Mouse (Mus musculus) intestine, postnatal 0 days (tissue): Measurements from ENCODE around the gene Gpc6. TPM values are rescaled to one million over a fixed set of nuclear protein-coding genes. Genes with fewer than 3 reads are reported as not detected.

Experiments used
- ATAC-seq: fragments of 200-750 bp; cut with Nextera tagmentation; 2 replicates; pipeline ENCODE4 v1.8.0; 2017; ENCODE audit warnings: mild to moderate bottlenecking, moderate TSS enrichment, moderate library complexity
- H3K27ac ChIP-seq: fragments of 300-500 bp; sonication (generic); 2 replicates; pipeline ENCODE4 v1.5.1; 2014; ENCODE audit warnings: mild to moderate bottlenecking, low read depth, low read length, moderate library complexity
- H3K27me3 ChIP-seq: fragments of 300-500 bp; sonication (generic); replicated peaks from 2 replicates; pipeline ENCODE4 v1.6.1; 2014; ENCODE audit warnings: low read length, mixed read lengths; ENCODE audit not compliant: control insufficient read depth, insufficient read depth
- H3K36me3 ChIP-seq: fragments of 300-500 bp; sonication (generic); 2 replicates; pipeline ENCODE4 v1.6.1; 2014; ENCODE audit warnings: mild to moderate bottlenecking, moderate library complexity; ENCODE audit not compliant: control insufficient read depth, insufficient read depth
- H3K4me1 ChIP-seq: fragments of 300-500 bp; sonication (generic); replicated peaks from 2 replicates; pipeline ENCODE4 v1.6.1; 2014; ENCODE audit warnings: antibody characterized with exemption, low read length, mixed read lengths; ENCODE audit not compliant: control insufficient read depth, insufficient read depth
- H3K4me2 ChIP-seq: fragments of 300-500 bp; sonication (generic); replicated peaks from 2 replicates; pipeline ENCODE4 v1.6.1; 2014; ENCODE audit warnings: low read depth, mild to moderate bottlenecking, moderate library complexity
- H3K4me3 ChIP-seq: fragments of 300-500 bp; sonication (generic); 2 replicates; pipeline ENCODE4 v1.5.1; 2014; ENCODE audit warnings: low read depth, low read length
- H3K9ac ChIP-seq: fragments of 300-500 bp; sonication (generic); 2 replicates; pipeline ENCODE4 v1.6.1; 2014; ENCODE audit warnings: mild to moderate bottlenecking, low read depth, low read length
- H3K9me3 ChIP-seq: fragments of 300-500 bp; sonication (generic); 2 replicates; pipeline ENCODE4 v1.6.1; 2016; ENCODE audit warnings: mixed run types; ENCODE audit not compliant: control insufficient read depth
- CTCF ChIP-seq: sonication (generic); IDR thresholded peaks from 2 replicates; pipeline ENCODE4 v1.5.1; 2016; ENCODE audit warnings: low read depth, mild to moderate bottlenecking, control low read depth, antibody characterized with exemption, moderate library complexity
- WGBS: fragments of 180-500 bp; shearing (Covaris S2); extraction: QIAGEN DNeasy Blood & Tissue Kit; methylation state at CpG from one replicate; pipeline ENCODE4 v1.1.7; 2014; 5-methylcytosine and 5-hydroxymethylcytosine counted together
- polyA plus RNA-seq: library from polyadenylated mRNA; unstranded; fragments of >200 nt; fragmentation: Nextera tagmentation; extraction: Ambion mirVana; gene quantifications from 2 replicates; pipeline ENCODE4 v1.2.1, GENCODE M21; 2015

Gene Gpc6
- polyA plus RNA-seq, 1 experiment from 2014 or later = 6.6 TPM

GRCm38 (mm10) chr14:117800399-117800798 is 875.3 kb downstream of the Gpc6 start:
- no peak overlapping the region for H3K4me3 ChIP-seq
- TF ChIP-seq CTCF = no peak
- no peaks in the 10 kb centered on the region for H3K27me3 ChIP-seq
- no peaks in the 10 kb centered on the region for H3K4me1 ChIP-seq
- H3K27ac ChIP-seq = no peak overlapping the region
- no peaks in the 10 kb centered on the region for H3K9me3 ChIP-seq
- no peak overlapping the region for H3K4me2 ChIP-seq
- no peak for ATAC-seq
- H3K9ac ChIP-seq = no peak overlapping the region
- 91% methylated on average over 5 of the region's 5 CpGs for WGBS
- H3K36me3 ChIP-seq = no peaks in the 10 kb centered on the region

GRCm38 (mm10) chr14:117807846-117808245 is 882.7 kb downstream of the Gpc6 start:
- no peak overlapping the region for H3K9ac ChIP-seq
- no peak for TF ChIP-seq CTCF
- H3K27me3 ChIP-seq = no peaks in the 10 kb centered on the region
- H3K36me3 ChIP-seq = no peaks in the 10 kb centered on the region
- H3K4me2 ChIP-seq = no peak overlapping the region
- ATAC-seq = no peak
- no peak overlapping the region for H3K27ac ChIP-seq
- no peak overlapping the region for H3K4me3 ChIP-seq
- H3K9me3 ChIP-seq = no peaks in the 10 kb centered on the region
- 88% methylated on average over 4 of the region's 4 CpGs for WGBS
- H3K4me1 ChIP-seq = no peaks in the 10 kb centered on the region

GRCm38 (mm10) chr14:117808326-117808725 is 883.2 kb downstream of the Gpc6 start:
- no peak overlapping the region for H3K27ac ChIP-seq
- 86% methylated on average over 2 of the region's 2 CpGs for WGBS
- TF ChIP-seq CTCF = no peak
- ATAC-seq = no peak
- no peaks in the 10 kb centered on the region for H3K27me3 ChIP-seq
- no peak overlapping the region for H3K4me2 ChIP-seq
- H3K4me1 ChIP-seq = no peaks in the 10 kb centered on the region
- H3K36me3 ChIP-seq = no peaks in the 10 kb centered on the region
- no peak overlapping the region for H3K9ac ChIP-seq
- no peak overlapping the region for H3K4me3 ChIP-seq
- no peaks in the 10 kb centered on the region for H3K9me3 ChIP-seq

GRCm38 (mm10) chr14:117810321-117811270 is 885.5 kb downstream of the Gpc6 start:
- no peak overlapping the region for H3K27ac ChIP-seq
- 78% methylated on average over 15 of the region's 15 CpGs for WGBS

GRCm38 (mm10) chr14:117813473-117813872 is 888.4 kb downstream of the Gpc6 start:
- Histone ChIP-seq H3K36me3 (no peaks in the 10 kb centered on the region), H3K9me3 (no peaks in the 10 kb centered on the region), H3K4me3 (no peak overlapping the region), H3K27me3 (no peaks in the 10 kb centered on the region), H3K9ac (no peak overlapping the region), H3K4me2 (no peak overlapping the region), H3K4me1 (no peaks in the 10 kb centered on the region), H3K27ac (no peak overlapping the region)
- 77% methylated on average over 3 of the region's 3 CpGs for WGBS
- ATAC-seq = no peak
- TF ChIP-seq CTCF = no peak

More at GRCm38 (mm10) chr14:117810321-117811270, 885.5 kb downstream of the Gpc6 start:
- no peaks in the 10 kb centered on the region for H3K9me3 ChIP-seq
- no peak overlapping the region for H3K9ac ChIP-seq
- no peaks in the 10 kb centered on the region for H3K36me3 ChIP-seq
- no peaks in the 10 kb centered on the region for H3K27me3 ChIP-seq
- no peaks in the 10 kb centered on the region for H3K4me1 ChIP-seq
- ATAC-seq = no peak
- no peak overlapping the region for H3K4me3 ChIP-seq
- H3K4me2 ChIP-seq = no peak overlapping the region
- TF ChIP-seq CTCF = no peak

GRCm38 (mm10) chr14:117816008-117816407 is 890.9 kb downstream of the Gpc6 start:
- no peak overlapping the region for H3K9ac ChIP-seq
- H3K9me3 ChIP-seq = no peaks in the 10 kb centered on the region
- H3K27me3 ChIP-seq = no peaks in the 10 kb centered on the region
- ATAC-seq = no peak
- H3K27ac ChIP-seq = no peak overlapping the region
- 91% methylated on average over 9 of the region's 9 CpGs for WGBS
- no peak overlapping the region for H3K4me3 ChIP-seq
- no peaks in the 10 kb centered on the region for H3K36me3 ChIP-seq
- no peak for TF ChIP-seq CTCF
- no peak overlapping the region for H3K4me2 ChIP-seq
- no peaks in the 10 kb centered on the region for H3K4me1 ChIP-seq
